Mouse (Mus musculus) erythroblast, embryonic 14.5 days (primary cell): ENCODE measurements around the gene Klhl20.

Experiments
- GATA1 ChIP-seq: IDR thresholded peaks from 2 replicates; pipeline ENCODE4 v1.6.1; 2012; ENCODE audit warnings: low read length, inconsistent platforms, mixed read lengths
- TAL1 ChIP-seq: IDR thresholded peaks from 3 replicates; pipeline ENCODE4 v1.6.1; 2012; ENCODE audit warnings: low read length, inconsistent platforms, mixed read lengths

GRCm38 (mm10) chr1:161076238-161076637 lies 55.1 kb downstream of the Klhl20 start:
- no peak for TF ChIP-seq GATA1
- no peak for TF ChIP-seq TAL1
